Mouse (Mus musculus) gastrocnemius, postnatal 25 days (tissue): ENCODE measurements around the gene Trim25. TPM values are rescaled to one million over a fixed set of nuclear protein-coding genes. Genes with fewer than 3 reads are reported as not detected.
"Not testable (repeated sequence)": the region's sequence is repeated elsewhere in the genome, so short reads cannot be mapped to it uniquely, and the experiment has no call there.

ENCODE experiments used
- DNase-seq: peaks from one replicate; pipeline ENCODE4 v3.0.0; 2022
- total RNA-seq, 2 experiments: library from RNA; stranded (reverse); gene quantifications; 1 replicate in 1 of 2; 2 replicates in 1 of 2; pipeline ENCODE4 v1.2.3; 2021

The Trim25 gene
- total RNA-seq, 2 experiments from 2014 or later = 6.0 to 7.9 TPM

DNA sequence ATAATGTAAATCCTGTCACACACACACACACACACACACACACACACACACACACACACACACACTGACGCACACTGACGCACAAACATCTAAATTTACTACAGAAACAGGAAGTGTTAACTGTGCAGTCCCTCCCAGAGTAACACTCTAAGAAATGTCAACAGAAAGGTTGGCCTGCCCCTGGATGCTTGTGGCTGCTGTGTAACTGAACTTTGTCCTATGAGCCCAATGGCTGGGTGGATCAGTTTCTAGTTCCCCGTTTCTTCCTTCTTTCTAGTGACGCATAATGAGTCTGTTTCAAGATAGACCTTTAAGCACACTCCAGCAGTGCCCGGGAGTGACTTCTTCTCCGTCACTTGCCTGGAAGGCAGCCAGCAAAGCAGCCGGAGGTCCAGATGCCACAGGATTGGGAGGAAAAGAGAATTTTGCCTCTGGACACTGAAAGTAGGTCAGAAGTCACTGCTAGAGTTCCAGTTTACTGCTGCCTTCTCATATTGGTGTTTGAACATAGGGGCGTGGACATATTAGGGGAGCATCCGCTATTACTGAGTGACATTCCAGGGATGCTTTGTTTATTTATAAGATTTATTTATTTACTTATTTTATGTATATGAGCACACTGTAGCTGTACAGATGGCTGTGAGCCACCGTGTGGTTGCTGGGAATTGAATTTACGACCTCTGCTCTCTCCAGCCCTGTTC is 25.2 kb downstream of the Trim25 start:
- DNase-seq = peak; percentile 68

DNA sequence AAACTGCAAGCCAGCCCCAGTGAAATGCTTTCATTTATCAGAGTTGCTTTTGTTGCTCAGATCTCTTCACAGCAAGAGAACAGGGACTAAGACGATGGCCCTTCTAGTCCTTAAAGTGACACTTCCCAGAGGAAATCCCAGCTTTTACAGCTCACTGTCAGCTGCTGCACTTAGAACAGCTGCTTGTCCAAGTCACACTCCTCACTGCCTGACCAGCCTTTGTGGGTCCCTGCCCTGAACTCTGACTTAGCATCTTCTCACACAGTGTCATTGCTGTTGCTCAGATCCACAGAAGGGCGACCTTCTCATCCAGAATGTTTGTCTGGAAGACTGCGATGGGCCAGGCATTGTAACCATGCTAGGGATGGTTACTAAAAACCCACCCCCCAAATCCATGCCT is 26.4 kb downstream of the Trim25 start:
- DNase-seq = no peak

DNA sequence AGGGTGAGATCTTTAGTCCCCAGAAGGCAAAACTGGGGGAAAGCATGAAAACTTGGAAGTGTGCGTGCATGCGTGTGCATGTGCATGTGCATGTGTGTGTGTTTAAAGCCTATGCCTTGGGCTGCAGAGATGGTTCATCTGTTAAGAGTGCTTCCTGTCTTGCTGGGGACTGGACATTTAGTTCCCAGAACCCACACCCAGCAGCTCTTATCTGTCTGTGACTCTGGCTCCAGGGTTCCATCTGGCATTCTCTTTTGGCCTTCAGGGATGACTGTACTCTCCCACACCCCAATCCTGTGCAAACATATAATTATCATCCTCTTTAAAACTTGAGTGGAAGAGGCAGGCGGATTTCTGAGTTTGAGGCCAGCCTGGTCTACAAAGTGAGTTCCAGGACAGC is 26.9 kb downstream of the Trim25 start:
- DNase-seq = no peak

DNA sequence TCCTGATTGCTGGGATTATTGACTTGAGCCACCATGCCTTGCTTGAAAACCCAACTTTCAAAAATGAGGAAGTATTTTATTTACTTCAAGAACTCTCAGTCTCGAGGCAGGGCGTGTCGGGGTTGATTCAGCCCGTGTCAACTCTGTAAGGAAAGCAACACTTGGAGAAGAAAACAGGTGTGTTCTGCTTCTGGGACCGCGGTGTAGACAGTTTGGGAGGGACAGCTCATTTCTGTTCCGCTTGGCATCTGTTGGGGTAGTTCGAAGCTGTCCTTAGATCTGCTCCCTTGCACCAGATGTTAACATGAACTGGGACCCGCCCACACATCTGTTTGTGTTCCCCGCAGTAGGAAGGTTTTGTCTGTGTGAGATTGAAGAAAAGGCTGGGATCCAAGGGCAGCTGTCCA is 28.8 kb downstream of the Trim25 start:
- peak; percentile 34 for DNase-seq

DNA sequence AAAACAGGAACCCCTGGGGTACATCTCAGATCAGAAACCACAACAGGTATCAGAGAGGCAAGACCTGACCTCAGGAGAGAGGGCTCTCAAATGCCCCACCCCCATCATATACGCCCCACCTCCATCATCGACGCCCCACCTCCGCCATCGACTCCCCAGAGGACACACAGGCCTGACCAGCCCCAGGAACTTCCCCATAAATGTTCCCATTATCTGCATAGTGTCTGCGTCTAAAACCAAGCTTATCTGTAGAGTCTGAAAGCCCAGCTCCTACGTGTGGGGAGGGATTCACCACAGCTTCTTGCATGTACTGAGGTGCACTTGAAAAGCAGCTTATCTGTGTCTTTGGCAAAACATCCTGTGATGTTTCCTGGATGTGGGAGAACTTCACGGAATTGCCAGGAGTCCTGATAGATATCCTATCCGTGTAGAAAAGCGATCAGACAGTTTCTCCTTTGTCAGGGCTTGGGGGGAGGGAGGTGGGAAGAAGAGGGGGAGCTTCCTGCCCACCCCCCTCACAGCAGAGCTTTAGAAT is 29.8 kb downstream of the Trim25 start:
- DNase-seq = no peak

DNA sequence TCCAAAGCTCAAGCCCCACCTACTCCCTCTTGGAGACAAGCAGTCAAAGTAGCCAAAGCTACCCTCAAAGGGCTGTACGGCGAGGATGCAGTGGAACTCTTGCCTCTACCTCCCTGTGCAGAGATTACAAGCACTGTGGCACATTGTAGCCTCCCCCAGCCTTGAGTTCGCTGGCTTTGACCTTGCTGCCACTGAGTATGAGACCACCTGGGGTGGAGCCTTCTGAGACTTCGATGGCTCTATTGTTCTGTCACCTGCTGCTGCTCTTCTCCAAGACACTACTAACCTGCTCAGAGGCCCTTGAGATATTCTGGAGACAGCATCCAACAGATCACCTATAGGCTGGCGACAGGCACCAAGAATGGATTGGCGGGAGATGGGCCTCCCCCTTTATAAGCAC is 31.4 kb downstream of the Trim25 start:
- DNase-seq = no peak

DNA sequence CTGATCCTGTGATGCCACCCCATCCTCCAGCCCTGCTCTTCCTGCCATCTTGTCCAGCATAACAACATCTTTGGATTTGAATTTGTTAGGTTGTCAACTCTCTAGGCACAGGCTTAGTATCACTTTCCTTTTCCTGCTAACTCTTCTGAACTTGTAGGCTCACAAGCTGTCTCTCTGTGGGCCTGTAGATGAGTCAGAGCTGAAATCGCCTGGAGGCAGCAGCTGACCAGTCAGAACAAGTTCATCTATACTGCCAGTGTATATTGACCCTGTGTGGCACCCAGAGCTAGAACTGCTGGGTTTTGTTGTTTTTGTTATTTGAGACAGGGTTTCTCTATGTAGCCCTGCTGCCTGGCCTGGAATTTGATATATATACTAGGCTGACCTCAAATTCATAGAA is 32.0 kb downstream of the Trim25 start:
- no peak for DNase-seq

DNA sequence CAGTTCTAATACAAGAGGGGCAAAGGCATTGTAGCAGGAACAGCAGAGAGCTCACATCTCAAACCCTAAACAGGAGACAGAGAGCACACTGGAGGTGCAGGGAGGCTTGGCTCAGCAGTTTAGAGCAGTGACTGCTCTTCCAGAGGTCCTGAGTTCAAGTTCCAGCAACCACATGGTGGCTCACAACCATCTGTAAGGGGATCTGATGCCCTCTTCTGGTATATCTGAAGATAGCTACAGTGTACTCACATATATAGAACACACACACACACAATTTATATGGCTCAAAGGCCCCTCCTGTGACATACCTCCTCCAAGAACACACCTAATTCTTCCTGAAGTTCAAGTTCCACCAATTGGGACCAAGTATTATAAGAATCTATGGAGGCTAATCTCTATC is 35.4 kb downstream of the Trim25 start:
- DNase-seq = no peak

DNA sequence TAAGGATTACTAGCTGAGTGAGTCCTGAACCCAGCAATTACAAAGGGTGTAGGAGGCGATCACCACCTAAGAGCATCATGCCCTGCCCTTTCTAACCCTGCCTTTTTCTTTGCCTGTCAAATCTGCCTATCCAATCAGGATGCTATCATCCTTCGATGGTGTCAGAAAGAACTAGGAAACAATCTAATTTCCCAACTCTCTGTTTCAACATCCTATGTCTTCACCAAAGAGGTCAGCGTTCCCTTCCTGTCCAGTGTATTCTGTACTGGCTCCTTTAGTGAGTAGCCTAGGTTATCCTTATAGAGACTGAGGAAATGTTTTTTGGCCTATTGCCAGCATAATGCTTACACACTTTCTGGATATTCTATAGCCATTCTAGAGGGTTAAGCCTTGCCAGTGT is 36.4 kb downstream of the Trim25 start:
- DNase-seq = no peak

DNA sequence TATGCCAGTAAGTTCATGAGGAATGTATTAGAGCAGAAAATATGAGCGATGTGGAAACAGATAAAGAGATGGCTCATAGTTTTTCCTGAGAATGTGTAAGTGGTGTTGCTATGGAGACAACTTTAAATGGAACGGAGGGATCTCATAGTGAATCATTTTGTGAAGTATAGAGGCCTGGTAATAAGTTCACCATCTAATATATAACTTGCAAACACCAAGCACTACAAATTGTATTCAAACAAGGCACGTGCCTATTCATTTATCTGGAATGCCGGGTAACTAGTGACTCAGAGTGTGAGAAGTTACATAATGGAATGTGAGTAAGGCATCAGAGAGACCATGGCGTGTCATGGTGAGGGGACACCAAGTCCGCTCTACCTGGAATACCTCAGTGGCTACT is 39.3 kb downstream of the Trim25 start:
- no peak for DNase-seq

DNA sequence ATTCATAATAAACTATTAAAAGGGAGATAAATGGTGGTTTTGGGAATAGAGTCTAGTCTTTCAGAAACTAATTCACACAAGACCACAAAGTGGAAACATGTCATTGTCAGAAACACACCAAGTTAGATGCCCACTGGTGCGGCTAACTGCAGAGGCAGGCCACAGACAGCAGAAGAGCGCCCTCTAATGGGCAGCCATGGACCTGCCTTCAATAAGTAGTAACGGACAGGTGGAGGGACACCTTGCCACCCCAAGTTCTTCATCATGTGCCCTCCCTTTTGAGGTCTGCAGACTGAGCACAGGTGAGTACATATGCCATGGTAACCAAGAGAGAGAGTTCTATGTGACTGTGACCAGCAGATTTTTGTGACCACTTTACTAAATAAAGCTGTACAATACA is 40.1 kb downstream of the Trim25 start:
- DNase-seq = no peak

DNA sequence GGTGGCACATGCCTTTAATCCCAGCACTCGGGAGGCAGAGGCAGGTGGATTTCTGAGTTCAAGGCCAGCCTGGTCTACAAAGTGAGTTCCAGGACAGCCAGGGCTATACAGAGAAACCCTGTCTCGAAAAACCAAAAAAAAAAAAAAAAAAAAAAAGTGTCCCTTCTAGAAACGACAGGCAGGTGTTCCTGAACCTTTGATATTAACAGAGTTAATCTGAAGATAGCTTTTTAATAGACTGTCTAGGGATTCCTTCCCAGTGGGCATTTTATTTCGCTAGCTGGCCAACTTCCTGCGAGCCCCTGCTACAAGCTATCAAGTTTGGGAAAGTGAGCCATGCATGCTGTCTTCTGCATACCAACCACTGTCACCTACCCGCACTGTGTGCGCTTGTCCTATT is 41.9 kb downstream of the Trim25 start:
- not testable (repeated sequence) for DNase-seq

DNA sequence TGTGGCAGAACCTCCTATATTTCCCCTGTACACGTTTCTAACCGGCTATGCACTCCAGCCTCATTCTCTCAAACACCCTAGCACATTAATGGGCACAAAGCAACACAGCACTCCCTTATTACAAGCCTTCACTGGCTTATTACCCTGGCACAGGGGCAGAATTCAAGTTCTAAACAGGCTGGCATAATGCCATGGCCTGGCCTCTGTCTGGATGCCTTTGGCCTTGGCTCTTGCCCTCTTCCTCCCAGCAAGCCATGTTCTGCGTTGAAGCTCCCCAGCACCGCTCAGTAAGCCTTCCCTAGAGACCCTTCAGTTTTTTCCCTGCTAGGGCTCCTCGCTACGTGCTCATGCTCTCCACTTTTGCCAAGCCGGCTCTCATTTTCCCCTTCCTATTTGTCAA is 43.9 kb downstream of the Trim25 start:
- no peak for DNase-seq

DNA sequence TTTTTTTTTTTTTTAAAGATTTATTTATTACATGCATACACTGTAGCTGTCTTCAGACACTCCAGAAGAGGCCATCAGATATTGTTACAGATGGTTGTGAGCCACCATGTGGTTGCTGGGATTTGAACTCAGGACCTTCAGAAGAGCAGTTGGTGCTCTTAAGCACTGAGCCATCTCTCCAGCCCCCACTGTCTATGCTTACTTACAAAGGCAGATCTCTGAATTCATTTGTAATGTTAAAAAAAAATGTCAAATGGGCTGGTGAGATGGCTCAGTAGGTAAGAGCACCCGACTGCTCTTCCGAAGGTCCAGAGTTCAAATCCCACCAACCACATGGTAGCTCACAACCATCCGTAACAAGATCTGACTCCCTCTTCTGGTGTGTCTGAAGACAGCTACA is 46.3 kb downstream of the Trim25 start:
- not testable (repeated sequence) for DNase-seq

DNA sequence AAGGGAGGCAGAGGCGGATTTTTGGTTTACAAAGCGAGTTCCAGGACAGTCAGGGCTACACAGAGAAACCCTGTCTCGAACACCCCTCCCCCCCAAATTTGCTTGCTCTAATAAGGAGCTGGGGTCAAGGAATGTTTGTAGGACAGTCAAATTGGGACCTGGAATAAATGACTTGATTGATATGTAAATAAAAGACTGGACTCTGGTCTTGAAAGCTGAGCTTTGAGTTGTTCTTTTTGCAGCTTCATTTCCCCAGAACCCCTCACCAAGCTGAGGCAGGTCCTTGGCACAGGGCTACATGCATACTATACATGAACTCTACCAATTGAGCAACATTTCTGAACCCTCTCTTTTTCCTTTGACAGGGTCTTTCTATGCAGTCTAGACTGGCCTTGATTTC is 46.8 kb downstream of the Trim25 start:
- no peak for DNase-seq

DNA sequence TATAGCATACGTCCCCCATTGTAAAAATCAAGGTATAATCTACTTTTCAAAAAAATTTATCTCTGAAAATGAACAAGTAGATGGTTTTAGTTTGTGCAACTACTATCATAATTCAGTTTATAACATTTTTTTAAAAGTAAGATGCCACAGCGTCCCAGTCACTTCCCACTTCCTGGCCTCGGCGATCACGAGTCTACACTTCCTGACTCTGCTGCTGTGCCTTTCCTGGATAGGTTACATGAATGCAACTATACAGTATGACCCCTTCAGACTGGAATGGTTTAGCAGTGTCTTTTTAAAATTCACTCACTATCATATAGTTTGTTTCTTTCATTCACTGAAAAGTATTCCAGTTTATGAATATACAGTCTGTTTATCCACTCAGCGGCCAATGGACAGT is 52.6 kb downstream of the Trim25 start:
- no peak for DNase-seq

DNA sequence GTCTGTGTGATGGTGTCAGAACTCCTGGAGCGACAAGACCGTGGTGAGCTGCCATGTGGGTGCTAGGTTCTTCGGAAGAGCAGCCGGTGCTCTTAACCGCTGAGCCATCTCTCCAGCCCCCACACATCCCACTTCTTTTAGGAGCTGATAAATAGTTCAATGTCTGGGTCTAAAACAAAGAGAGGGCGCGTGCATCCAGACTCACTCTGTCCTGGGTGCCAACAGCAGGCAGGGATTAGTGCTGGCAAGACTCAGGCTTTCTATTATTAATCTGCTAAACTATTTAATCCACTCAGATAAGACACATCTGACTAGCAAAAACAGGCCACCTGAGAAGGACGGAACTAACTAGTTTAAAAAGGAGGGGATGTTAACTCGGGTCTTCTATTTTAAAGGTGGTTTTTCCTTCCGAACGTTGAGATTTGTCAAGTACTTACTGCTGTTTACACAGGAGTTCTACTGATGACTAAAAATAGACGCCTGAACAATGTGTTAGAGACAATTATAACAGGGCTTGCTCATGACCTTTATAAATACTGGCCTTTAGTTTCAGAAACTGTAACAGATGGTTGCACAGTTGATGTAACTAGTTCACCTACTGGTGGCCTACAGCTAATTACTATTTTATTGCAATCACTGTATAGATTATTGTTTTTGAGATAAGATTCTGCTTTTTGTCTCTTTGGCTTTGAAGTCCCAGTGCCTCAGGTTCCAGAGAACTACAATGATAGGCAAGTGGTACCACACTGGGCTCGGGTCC is 56.9 kb downstream of the Trim25 start:
- DNase-seq = no peak

DNA sequence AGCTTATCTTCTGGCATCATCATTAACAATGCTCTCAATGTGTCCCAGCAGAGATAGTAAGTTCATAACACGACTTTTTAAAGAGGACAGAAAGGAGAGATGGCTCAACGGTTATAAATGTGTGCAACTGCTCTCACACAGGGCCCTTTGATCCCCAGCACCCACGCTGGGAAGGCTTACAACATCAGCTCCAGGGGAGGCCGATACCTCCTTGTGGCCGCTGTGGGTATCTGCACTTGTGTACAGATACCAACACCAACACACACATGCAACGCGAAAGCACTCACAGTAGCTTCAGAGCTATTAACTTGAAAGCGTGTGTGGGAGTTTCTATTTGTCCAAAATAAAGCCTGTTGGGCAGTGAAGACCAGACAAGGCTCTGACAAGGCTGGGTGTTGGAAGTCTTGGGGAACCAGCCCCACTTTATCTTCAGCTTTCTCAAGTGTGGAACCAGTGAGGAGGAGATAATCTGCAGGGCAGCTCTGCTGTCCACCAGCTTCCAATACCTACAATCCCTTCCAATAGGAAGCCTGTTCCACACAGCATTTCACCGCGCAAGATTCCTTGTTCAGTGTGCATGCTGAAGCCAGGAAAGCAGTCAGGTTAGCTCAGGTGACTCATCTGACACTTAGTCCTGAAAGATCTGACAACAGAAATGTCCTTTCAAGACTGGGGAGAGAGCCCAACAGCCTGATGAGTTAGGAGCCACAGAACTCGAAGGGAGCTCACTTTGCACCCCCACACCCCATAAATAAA is 59.5 kb downstream of the Trim25 start:
- no peak for DNase-seq

DNA sequence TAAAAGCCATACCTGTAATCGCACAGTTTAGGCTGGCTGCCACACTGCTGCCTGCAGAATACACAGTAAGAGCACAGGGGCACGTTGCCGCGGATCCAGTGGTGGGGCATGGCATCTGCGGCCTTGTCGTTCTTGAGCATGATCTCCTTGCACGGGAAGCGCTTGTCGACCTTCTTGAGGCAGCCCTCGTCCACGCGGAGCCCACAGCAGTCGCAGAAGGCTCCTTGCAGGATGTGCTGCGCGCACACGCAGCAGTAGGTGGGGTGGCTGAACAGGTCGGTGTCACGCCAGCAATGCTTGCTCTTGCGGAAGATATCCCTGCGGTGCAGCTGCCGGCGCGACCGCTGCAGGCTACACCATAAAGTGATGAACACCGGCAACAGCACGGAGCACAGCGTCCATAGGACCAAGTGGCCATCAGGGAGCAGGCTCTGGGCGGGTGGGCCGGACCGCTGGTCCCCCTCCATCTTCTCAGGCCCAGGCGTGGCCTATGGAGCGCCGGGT is 60.8 kb downstream of the Trim25 start:
- peak; percentile 38 for DNase-seq

DNA sequence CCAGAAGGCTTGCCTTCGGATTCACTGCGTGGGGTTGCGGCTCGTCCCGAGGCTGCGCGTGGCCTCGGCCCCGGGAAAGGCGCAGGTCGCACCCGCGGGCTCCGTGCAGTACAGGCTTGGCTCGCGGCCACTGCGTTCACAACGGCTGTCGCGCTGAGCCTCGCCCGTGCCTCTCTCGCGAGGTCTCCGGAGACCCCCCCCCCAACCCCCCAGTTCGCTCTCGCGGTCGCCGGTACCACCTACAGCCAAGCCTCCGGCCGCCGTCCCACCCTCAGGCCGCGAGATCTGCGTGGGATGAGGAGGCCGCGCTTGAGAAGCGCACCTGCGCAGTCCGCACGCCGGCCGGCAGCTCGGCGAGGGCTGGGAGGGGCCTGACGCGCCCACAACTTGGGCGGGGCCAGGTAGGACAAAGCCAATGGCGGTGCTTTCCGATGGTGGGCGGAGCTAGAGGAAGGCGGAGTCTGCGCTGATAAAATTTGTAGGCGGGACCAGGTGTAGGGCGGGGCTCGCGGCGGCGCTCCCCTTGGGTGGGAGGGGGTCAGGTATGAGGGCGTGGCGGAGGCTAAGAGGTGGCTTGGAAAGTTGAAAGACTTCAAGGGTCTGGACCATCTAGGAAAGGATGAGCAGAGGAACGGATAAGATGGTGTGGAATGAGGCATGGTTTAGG is 61.4 kb downstream of the Trim25 start:
- peak; percentile 86 for DNase-seq

DNA sequence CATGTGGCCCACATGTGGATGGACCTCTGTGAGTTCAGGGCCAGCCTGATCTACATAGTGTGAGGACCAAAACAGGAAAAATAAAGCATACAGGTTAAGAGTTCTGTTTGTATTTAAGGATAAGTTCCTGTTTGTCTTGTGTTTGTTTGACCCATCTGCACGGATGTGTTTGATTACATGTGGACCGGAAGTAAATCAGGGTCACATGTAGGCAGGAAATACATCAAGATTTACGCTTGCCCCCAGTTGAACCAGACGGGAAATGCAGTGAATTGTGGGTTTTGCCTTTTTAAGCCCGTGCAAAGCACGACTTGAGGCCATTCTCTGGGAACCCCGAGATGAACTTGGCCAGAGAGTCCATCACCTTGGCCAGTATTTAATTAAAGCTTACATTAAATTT is 62.2 kb downstream of the Trim25 start:
- no peak for DNase-seq

DNA sequence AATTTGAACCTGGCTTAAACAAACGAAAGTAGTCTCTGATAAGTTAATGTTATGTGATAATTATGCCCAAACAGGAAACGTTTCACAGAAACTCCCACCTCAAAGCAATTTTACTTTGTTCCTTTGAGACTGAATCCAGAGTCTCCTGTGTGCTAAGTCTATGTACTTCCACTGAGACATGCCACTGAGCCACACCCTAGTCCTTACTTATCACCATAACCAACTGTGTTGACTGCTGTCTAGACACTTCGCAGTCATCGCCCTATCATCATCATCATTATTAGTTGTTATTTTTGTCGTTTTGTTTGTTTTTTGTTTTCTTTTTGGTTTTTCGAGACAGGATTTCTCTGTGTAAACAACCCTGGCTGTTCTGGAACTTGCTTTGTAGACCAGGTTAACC is 65.1 kb downstream of the Trim25 start:
- no peak for DNase-seq
